Mouse (Mus musculus): ENCODE results near the gene Odf3b.

Gene Odf3b
- long read RNA-seq, experiment 1 = 0 reads
- long read RNA-seq, experiment 2, partial matches to known transcripts = 0 of 1 reads
- long read RNA-seq, experiment 2, other reads (novel, unspliced or antisense) = 1 of 1 reads

DNA sequence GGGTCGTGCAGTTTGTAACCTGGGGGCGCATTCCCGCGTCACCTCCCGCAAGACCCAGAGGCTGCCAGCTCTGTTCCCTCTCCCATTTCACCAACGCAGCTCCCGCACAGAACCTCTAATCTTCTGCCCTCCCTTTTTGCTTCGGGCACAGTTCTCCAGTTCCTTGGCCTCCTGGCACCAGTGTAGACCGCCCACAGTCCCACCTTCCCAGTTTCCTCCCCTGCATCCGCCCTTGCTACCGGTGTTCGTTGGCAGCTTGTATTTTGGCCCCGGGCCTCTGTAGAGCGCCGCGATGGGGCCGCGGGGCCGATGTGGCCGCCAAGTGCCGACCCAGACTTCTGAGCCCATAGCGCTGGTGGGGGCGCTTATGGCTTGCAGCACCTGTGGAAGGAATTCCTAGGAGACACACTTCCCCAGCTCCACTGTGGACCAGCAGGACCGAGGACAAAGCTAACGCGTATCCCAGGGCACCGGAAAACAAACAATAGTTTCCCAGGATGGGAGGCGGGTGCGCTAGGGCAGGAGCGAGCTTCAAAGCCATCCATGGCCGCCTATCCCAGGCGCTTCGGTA lies at the start of gene Odf3b:
Odf3b (minus strand) TSS at position 452 of the 571 bp plus-strand sequence.
- intact Hi-C loops (cut with DNase I) = loop anchor here (5.0 kb wide), 1 partner anchor 53 kb away; no protein-coding TSS in a partner anchor

- intact Hi-C loops (cut with DNase I) = no loop called here
Observed at GRCm38 (mm10) chr15:89428136-89428790, 49.2 kb upstream of the Odf3b start.

DNA sequence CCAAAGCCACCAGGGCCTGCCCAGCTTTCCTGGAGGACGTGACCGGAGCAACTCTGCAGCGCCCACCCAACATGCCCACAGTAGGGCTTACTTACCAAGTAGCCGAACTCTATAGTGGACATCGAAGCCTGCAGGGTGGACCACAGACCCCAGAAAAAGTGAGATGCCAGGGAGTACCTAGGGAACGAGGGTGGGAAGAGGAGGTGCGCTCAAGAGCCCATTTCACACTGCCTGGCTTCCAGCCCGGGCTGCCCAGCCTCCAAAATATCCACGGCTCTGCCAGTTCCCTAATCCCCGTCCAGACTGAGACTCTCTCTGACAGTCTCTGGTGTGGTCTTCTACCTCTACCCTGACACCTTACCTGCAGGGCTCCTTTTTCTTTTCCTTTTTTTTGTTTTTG lies 47.6 kb upstream of the Odf3b start:
- intact Hi-C loops (cut with DNase I) = no loop called here

GRCm38 (mm10) chr15:89425711-89426121 lies 46.6 kb upstream of the Odf3b start, which contains the start of gene Cpt1b:
TSS of gene Cpt1b (minus strand) at chr15:89425863.
- intact Hi-C loops (cut with DNase I) = no loop called here

GRCm38 (mm10) chr15:89424621-89425020 lies 45.5 kb upstream of the Odf3b start:
- intact Hi-C loops (cut with DNase I) = no loop called here

GRCm38 (mm10) chr15:89421938-89422337 lies 42.9 kb upstream of the Odf3b start:
- intact Hi-C loops (cut with DNase I) = no loop called here

DNA sequence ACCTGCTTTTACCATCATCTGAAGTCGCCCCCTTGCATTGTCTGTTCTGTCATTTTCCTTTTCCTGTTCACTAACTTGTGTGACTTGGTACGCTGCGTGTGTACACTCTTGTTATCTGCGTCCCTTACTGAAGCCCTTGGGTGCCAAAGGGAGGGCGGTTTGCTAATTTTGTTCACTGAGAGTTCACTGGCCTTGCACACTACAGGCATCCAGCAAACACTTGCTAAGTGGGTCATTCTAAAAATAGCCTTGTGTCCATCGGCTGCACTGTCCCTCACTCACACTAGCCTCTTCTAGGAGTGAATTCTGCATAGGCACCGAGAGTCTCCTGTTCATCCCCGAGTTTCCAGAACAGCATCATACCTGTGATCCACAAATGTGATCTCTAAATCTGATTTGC lies 36.2 kb upstream of the Odf3b start:
- intact Hi-C loops (cut with DNase I) = no loop called here

DNA sequence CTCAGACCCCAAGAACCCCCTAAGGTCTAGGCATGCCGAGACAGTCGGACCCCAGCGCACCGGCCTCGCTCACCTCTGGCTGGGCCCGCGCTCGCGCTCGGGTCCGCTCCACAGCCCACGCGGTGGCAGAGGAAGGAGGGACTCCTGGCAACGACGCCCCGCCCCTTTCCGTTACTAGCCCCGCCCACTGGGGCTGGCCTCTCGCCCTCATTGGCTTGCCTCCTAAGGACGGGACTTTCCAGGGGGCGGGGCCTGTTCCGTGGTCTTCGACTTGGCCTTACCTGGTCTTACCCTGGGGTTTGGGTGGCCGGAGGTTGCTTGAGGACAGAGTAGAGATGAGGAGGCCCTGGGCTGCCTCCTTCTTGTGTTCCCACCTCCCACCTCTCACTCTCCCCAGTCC lies 31.0 kb upstream of the Odf3b start, which contains the start of gene Syce3:
Syce3 (minus strand) TSS at position 386 of the 400 bp plus-strand sequence.
- intact Hi-C loops (cut with DNase I) = no loop called here

DNA sequence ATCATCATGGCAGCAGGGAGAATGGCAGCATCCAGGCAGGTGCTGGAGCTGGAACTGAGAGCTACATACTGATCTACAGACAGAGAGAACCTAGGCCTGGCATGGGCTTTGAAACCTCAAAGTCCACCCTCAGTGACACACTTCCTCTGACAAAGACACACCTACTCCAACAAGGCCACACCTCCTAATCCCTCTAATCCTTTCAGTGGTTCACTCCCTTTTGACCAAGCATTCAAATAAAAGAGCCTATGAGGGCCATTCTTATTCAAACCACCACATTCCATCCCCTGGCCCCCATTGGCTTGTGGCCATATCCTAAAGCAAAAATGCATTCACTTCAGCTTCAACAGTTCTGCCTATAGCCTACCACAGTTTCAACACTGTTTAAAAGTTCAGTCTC lies 27.6 kb upstream of the Odf3b start:
- intact Hi-C loops (cut with DNase I) = no loop called here

DNA sequence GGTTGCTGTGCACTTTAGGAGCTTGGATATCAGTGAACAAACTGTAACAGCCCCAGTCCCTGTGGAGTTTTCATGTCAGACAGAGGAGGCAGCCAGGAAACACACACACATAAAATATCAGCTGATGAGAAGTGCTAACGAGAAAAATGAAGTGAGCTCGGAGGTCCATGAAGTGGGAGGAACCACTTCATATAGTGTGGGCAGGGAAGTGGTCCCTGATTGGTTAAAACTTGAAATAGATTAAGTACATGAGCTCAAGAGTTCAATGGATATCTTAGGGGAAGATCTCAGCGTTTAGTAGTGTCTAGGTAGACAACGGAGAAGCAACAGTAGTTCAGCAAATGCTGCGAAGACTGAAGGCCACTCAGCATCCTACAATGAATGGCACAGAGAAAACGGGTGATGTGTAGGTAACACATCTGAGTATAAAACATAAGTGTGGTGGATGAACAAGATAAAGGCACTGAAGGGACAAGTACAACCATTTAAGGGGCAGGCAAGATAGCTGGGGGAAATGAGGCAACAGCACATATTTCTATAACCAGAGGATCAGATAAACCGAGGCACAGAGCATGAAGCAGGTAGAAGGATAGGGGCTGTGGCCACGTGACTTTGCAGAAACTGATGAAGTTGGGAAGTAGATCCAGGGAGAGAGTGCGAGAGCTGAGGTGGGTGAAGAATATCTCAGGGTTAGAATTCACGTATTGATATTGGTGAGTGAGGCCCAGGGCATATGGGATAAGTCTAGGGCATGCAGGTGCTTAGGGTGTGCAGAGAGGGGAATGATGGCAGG lies 25.9 kb upstream of the Odf3b start:
- intact Hi-C loops (cut with DNase I) = no loop called here

DNA sequence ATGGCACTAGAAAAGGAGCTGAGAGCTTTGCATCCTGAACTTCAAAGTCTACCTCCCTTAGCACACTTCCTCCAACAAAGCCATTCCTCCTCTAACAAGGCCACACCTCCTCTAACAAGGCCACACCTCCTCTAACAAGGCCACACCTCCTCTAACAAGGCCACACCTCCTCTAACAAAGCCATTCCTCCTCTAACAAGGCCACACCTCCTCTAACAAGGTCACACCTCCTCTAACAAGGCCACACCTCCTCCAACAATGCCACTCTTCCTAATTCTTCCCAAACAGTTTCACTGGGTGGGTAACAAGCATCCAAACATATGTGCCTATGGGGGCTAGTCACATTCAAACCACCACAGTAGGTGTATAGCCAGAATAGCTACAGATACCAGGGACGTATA lies 23.4 kb upstream of the Odf3b start:
- intact Hi-C loops (cut with DNase I) = no loop called here

DNA sequence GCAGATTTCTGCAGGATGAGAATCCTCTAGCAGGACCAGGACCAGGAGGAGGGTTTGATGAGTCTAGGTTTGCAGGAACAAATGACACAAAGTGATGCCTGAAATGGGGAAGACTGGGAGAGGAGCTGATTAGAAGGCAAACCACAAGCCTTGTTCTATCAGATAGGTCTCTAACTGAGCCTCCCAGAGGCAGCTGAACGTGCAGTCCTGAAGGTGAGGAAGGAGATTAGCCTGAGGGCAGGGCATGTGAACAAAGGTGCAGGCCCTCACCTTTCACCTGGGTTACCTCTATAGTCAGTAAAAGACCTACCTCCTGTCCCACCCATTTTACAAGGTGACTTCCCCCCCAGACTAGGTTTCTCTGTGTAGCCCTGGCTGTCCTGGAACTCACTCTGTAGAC lies 20.6 kb upstream of the Odf3b start:
- intact Hi-C loops (cut with DNase I) = no loop called here

DNA sequence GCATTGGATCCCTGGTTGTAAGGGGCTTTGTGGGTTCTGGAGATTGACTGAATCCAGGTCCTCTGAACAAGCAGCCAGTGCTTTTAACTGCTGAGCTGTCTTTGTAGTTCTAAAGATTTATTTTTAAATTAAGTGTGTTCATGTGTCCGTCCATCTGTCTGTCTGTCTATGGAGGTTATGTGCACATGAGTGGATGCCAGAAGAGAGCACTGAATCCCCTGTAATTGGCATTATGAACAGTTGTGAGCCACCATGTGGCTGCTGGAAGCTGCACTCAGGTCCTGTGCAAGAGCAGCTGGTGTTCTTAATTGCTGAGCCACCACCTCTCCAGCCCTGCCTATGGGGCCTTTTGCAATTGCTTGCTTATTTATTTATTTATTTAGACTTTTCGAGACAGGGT lies 19.1 kb upstream of the Odf3b start:
- intact Hi-C loops (cut with DNase I) = no loop called here

DNA sequence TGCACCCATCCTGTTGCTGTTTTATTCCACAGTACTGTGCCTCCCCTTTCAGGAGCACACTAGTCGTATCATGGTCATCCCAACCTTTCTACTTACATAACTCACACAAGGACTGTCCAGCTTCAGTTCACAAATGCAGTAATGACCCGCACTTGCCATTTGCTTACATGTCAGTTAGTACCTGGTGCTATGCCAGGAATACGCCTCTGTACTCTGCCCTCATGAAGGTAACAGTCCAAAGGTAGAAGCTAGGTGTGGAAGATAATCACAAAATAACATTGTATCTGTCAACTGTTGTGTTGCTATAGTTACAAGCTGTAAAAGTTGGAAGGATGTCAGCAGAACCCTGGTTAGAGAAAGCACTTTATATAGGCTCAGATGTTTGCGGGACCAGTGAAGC lies 17.8 kb upstream of the Odf3b start:
- intact Hi-C loops (cut with DNase I) = no loop called here

- intact Hi-C loops (cut with DNase I) = no loop called here
Observed at GRCm38 (mm10) chr15:89390081-89390480, 11.0 kb upstream of the Odf3b start.

DNA sequence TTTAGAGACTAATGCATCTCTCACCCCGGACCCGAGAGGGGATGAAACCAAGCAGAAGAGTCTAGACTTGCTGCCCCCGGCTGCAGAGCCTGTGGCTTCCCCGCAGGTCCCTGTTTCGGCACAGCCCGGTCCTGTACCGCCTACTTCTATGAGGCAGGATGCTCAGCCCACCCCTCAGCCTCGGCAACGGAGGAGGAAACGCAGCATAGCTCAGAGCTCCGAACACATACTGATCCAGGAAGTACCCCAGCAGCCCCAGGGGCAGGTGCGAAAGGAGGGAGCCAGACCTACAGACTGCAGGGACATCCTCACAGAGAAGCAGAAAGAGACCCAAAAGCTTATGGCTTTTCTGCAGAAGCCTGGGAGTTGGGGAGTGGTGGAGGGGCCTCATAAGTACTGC lies 8.0 kb upstream of the Odf3b start:
- intact Hi-C loops (cut with DNase I) = no loop called here

DNA sequence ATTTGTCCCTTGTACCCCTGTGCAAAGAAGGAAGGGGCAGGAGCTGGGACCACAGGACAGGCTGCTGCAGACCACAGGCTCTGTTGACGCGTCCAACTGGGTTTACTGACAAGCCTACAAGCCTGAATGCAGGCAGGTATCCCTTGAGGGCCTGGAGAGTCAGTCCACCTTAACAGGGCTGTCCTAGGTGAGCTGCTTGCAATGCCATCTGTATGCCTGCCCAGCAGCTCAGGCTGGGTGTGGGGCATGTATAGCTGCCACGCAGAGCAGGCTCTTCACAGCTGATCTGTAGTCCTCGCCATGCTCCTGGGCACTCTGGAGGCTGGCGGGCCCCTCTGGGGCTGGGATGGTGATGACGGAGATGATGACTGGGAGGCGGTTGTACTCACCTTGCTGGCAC lies 5.5 kb upstream of the Odf3b start, which contains the start of gene Klhdc7b:
Klhdc7b (plus strand) TSS at position 301 of the 400 bp plus-strand sequence.
- intact Hi-C loops (cut with DNase I) = no loop called here

DNA sequence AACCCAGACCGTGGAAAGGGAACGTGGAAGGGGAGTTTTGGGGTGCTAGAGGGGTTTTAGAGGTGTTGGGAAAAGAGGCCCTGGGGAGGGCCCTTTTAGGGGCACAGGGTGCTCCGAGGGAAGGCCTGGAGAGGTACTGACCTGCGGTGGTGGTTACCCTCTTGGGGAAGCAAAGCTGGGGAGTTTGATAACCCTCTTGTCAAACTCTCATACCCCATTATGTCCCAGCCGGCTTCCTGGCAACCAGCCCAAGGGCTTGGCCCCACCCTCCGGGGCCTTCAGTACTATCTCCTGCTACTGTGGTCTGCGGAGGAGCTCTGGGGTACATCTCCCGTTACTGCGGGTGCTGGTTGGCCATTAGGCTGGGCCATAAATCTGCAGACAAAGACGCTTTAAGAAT lies 347 bp upstream of the Odf3b start:
- intact Hi-C loops (cut with DNase I) = loop anchor here (5.0 kb wide), 1 partner anchor 53 kb away; no protein-coding TSS in a partner anchor

GRCm38 (mm10) chr15:89377938-89378828 lies 899 bp downstream of the Odf3b start:
- intact Hi-C loops (cut with DNase I) = loop anchor here (5.0 kb wide), 1 partner anchor 54 kb away; no protein-coding TSS in a partner anchor

- intact Hi-C loops (cut with DNase I) = loop anchor here (5.0 kb wide), 1 partner anchor 55 kb away; no protein-coding TSS in a partner anchor
Observed at GRCm38 (mm10) chr15:89377362-89377761, 1.7 kb downstream of the Odf3b start.

DNA sequence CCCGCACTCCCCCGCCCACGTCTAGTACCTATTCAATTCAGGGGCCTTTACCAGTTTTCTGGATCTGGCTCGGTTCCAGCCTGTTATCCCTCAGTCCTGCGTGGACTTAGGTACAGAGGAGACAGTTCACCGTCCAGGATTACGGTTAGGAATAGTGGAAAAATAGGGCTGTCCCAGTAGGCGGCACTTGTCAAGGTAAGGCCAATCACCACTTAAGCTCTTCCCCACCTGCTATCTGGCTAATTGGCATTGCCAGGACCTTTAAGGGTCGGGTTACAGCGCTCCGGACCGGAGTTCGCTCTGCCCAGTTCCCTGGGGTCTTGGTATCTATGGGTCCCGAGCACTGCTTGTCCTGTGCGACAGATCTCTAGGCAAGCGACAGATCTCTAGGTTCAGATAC lies 2.1 kb downstream of the Odf3b start, which contains the start of gene Tymp:
Tymp (minus strand) TSS at position 83 of the 400 bp plus-strand sequence.
- intact Hi-C loops (cut with DNase I) = loop anchor here (5.0 kb wide), 1 partner anchor 55 kb away; no protein-coding TSS in a partner anchor
